Mouse (Mus musculus) G1E (cell line): ENCODE results near the gene Auts2.

Source experiments
- CTCF ChIP-seq: IDR thresholded peaks from 2 replicates; pipeline ENCODE4 v1.5.1; 2012; ENCODE audit warnings: low read depth, low read length, inconsistent platforms, mixed read lengths
- GATA1 ChIP-seq: IDR thresholded peaks from 2 replicates; pipeline ENCODE4 v1.6.1; 2012; ENCODE audit warnings: borderline replicate concordance, low read length, inconsistent platforms, mixed read lengths
- GATA2 ChIP-seq: IDR thresholded peaks from 2 replicates; pipeline ENCODE4 v1.6.1; 2012; ENCODE audit warnings: low read depth, low read length, inconsistent platforms, borderline replicate concordance
- POLR2AphosphoS5 ChIP-seq: IDR thresholded peaks from 2 replicates; pipeline ENCODE4 v1.6.1; 2012; ENCODE audit warnings: low read depth, low read length, inconsistent platforms; ENCODE audit not compliant: insufficient replicate concordance
- TAL1 ChIP-seq: conservative IDR thresholded peaks from 2 replicates; pipeline ENCODE4 v1.6.1; 2012; ENCODE audit warnings: low read depth, low read length, inconsistent platforms, mixed read lengths

DNA sequence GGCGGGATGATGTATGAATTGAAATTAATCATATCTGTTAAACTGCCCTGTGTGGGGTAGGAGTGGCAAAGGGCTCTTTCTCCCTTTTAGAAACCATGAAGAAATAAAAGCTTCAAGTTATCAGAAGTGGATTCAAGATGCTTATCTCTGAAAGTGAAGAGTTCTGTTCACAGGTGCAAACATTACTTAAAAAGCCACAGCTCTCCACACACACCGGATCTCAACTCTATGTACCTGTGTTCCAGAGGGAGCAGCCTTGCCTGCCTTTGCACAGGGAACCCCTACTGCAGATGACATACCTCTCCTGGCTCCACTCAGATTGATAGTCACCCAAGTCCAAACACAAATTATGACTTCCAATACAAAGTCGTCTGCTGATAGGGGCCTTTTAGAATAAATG lies 208.3 kb downstream of the Auts2 start:
- TF ChIP-seq GATA1 (no peak), CTCF (no peak), TAL1 (no peak), GATA2 (no peak), POLR2AphosphoS5 (no peak)
